Mouse (Mus musculus): Measurements from ENCODE around the gene Tank. TPM values are rescaled to one million over a fixed set of nuclear protein-coding genes. Genes with fewer than 3 reads are reported as not detected.

Gene Tank
- total RNA-seq, 2 experiments from 2014 or later, result 27.7 to 31.9 TPM

- peak; percentile 67 to 84 for DNase-seq (ENCODE audit: low spot score in 2 of 2)
These were observed 77.2 kb downstream of the Tank start for GRCm38 (mm10) chr2:61655382-61656281.

- DNase-seq (ENCODE audit: low spot score in 2 of 2), result peak; percentile 93 to 95
These were observed 78.3 kb downstream of the Tank start for GRCm38 (mm10) chr2:61656421-61657411.

DNA sequence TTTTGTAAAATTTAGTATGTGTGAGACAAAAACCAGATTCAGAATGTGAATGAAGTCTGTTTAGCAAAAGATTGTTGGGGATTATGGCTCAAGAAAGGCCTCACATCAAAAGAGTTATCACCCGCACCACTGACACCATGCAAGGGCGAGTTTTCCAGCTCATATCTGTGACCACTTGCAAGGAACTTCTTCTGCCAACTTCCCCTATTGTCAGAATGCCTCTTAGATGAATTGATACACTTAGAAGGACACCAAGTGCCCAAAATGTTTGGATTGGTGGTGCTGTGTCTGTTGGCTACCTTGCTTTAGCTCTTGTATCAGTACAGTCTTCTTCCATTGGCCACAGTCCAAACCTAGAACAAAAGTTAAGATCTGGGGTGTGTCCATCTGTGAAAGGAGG is 80.9 kb downstream of the Tank start:
- no peak for DNase-seq (ENCODE audit: low spot score in 2 of 2)

- no peak for DNase-seq (ENCODE audit: low spot score in 2 of 2)
These were observed 84.4 kb downstream of the Tank start for GRCm38 (mm10) chr2:61662833-61663232.

DNA sequence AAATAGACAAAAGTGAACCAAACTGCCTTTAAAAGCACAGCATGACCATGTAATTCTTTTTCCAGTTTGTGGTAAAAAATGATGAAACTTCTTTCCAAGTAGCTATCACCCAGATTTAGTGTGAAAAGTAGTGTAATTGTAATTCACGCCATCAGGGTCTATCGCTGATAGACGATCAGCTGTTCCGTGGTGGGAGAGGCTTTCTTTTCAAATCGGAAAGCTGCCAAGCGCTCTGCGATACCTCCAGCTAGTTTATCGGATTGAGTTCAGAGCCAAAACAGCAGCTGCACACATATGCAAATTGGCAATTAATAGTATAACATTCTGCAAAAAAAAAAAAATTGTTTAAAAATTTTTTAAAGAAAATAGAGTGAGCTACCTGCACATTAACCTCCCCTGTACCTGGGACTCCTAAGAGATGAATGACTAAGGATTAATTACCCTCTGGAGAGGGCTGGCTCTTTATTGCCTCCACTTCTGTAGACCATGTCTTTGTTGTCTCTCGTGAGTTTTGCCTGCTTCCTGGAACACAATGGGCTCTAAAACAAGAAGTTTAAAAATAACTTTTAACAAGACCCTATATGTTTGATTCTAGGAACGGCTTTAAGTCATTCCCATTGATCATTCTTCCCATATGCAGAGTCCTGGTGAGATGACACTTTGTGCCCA is 85.3 kb downstream of the Tank start:
- no peak for DNase-seq (ENCODE audit: low spot score in 2 of 2)

DNA sequence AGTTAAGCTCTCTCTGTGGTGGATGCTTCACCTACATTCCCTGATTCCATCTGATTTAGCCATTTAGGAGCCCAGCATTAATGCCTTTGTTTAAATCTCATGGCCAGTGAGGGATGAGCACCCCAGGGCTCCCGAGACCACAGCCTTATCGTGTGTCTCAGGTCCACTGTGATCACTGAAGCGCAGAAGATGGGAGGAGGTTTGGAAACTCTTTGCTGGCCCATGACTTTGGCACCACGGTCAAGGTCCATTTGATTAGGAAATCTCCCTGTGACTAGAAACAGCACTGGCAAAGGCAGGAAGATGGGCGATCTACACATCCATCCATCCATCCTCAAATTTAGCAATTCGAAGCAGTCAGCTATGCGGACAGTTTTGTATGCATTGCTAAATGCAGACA is 89.0 kb downstream of the Tank start:
- no peak for DNase-seq (ENCODE audit: low spot score in 2 of 2)

GRCm38 (mm10) chr2:61668260-61668659 is 89.9 kb downstream of the Tank start:
- DNase-seq (ENCODE audit: low spot score in 2 of 2), result peak; percentile 16 to 72

GRCm38 (mm10) chr2:61674555-61674954 is 96.2 kb downstream of the Tank start:
- DNase-seq (ENCODE audit: low spot score in 2 of 2), result no peak

DNA sequence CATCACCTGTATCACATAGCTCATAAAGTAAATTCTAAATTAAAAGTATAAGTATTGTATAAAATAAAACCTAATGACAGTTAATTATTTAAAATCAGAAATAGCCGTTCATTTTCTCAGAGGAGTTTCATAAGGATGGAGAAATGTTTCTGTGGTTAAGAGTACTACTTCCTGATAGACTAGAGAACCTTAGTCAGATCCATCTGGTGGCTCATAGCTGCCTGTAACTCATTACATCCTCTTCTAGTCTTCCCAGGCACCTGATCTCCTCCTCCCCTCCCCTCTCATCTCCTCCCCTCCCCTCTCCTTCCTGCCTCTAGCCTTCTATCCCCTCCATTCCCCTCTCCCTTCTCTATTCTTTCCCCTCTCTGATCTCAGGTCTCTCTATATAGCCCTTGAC is 103.2 kb downstream of the Tank start:
- no peak for DNase-seq (ENCODE audit: low spot score in 2 of 2)

GRCm38 (mm10) chr2:61686533-61686932 is 108.1 kb downstream of the Tank start:
- DNase-seq (ENCODE audit: low spot score in 2 of 2), result no peak

- no peak for DNase-seq (ENCODE audit: low spot score in 2 of 2)
These were observed 110.7 kb downstream of the Tank start for GRCm38 (mm10) chr2:61689086-61689485.

Other genes starting within 250 kb of the Tank start
- gene Psmd14, start 133.1 kb downstream of the Tank start, total RNA-seq (2021), result 100 to 1,000 TPM; 108 to 110 TPM
- 10 to 100 TPM; 36.6 to 43.1 TPM for gene Tbr1, start 224.3 kb downstream of the Tank start, total RNA-seq (2021)